In the genomic region with DNA sequence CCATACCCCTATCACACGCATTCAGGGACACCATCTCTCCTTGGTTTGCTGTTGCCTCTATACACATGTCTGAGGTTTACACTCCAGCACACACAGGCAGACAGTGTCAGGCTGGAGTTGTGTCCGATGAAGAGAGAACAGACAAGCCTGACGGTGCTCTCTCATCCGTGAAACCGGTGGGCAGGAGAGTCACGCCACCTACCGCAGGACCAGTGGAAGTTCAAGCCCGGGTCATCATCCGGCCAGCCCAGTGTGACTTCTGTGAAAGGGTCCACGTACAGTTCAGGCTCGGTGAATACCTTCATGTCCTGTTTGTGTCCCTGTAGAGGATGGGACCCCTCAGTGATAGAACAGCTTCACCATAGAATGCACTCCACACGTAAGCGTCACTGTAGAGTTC, we compare ENCODE assay signal across 15 mouse cellular contexts. TPM values are rescaled to one million over a fixed set of nuclear protein-coding genes. Genes with fewer than 3 reads are reported as not detected.
DNase-seq lines count a peak whose midpoint lies in the region; ATAC-seq and TF ChIP-seq lines count a peak whose summit lies in the region.
"Had no signal": no experiment of that assay in that cellular context is flagged by ENCODE, and none has a peak within 500 bp of the region (broad histone marks: within the 10 kb centered on the region; RNA-seq: fewer than 3 reads in every experiment).

No protein-coding gene starts in this region.

- no peak overlapping the region for H3K27ac ChIP-seq in intestine, postnatal 0 days (ENCODE audit: low read depth, low read length)
- H3K27ac ChIP-seq in intestine, embryonic 16.5 days (ENCODE audit: low read length) = no peak overlapping the region
- H3K27ac ChIP-seq in kidney, embryonic 15.5 days = no peak overlapping the region
- H3K27ac ChIP-seq: embryonic facial prominence, embryonic 13.5 days; forebrain, embryonic 15.5 days; hindbrain, embryonic 10.5 days had no signal

- DNase-seq in retina, postnatal 1 day = peak; percentile 24
- no peak for DNase-seq in retina, embryonic 14.5 days (ENCODE audit: low spot score)
- DNase-seq in layer of hippocampus, adult 9-10 months (ENCODE audit: low spot score) = no peak
- DNase-seq in thymus, postnatal 4 days = no peak
- DNase-seq in thymus, postnatal 10 days (ENCODE audit: low spot score in 2 of 2) = no peak
- DNase-seq: adrenal gland, adult 2 months; cerebellum, adult 9-10 months; lung, adult 2 months had no signal

- no peak overlapping the region for H3K4me3 ChIP-seq in intestine, postnatal 0 days (ENCODE audit: low read depth, low read length)
- no peak overlapping the region for H3K4me3 ChIP-seq in intestine, embryonic 16.5 days (ENCODE audit: low read length)
- H3K4me3 ChIP-seq in kidney, embryonic 15.5 days (replicated peaks) = no peak overlapping the region
- H3K4me3 ChIP-seq: embryonic facial prominence, embryonic 13.5 days; forebrain, embryonic 15.5 days; hindbrain, embryonic 10.5 days had no signal

- no peak for ATAC-seq in intestine, postnatal 0 days
- no peak for ATAC-seq in intestine, embryonic 16.5 days
- ATAC-seq in kidney, embryonic 15.5 days (replicated peaks; ENCODE audit: low FRiP score) = 0 out of 2 replicates have a peak, but pooled peaks have one; percentile 29
- ATAC-seq: forebrain, embryonic 15.5 days had no signal

- H3K4me1 ChIP-seq in intestine, postnatal 0 days (replicated peaks; ENCODE audit: control insufficient read depth, insufficient read depth, low read length) = no peaks in the 10 kb centered on the region
- H3K4me1 ChIP-seq in intestine, embryonic 16.5 days (ENCODE audit: control insufficient read depth, insufficient read depth, low read length) = no peaks in the 10 kb centered on the region
- no peaks in the 10 kb centered on the region for H3K4me1 ChIP-seq in kidney, embryonic 15.5 days
- H3K4me1 ChIP-seq: embryonic facial prominence, embryonic 13.5 days; forebrain, embryonic 15.5 days had no signal

- WGBS in intestine, postnatal 0 days = 80% methylated on average over 13 of the region's 13 CpGs
- WGBS in intestine, embryonic 16.5 days = 74% methylated on average over 13 of the region's 13 CpGs
- 61% methylated on average over 13 of the region's 13 CpGs for WGBS in kidney, embryonic 15.5 days

- no peaks in the 10 kb centered on the region for H3K36me3 ChIP-seq in intestine, postnatal 0 days (ENCODE audit: control insufficient read depth, insufficient read depth)
- H3K36me3 ChIP-seq in intestine, embryonic 16.5 days (ENCODE audit: control insufficient read depth, insufficient read depth, low read length) = no peaks in the 10 kb centered on the region
- no peaks in the 10 kb centered on the region for H3K36me3 ChIP-seq in kidney, embryonic 15.5 days
- H3K36me3 ChIP-seq: embryonic facial prominence, embryonic 13.5 days; forebrain, embryonic 15.5 days; hindbrain, embryonic 10.5 days had no signal

- peak; percentile 24; the same call in 1 of the 2 replicates for TF ChIP-seq CTCF in intestine, postnatal 0 days (IDR thresholded peaks at IDR 0.05; ENCODE audit: low read depth)

- H3K4me2 ChIP-seq in intestine, postnatal 0 days (replicated peaks; ENCODE audit: low read depth) = no peak overlapping the region
- no peak overlapping the region for H3K4me2 ChIP-seq in intestine, embryonic 16.5 days (ENCODE audit: low read depth, low read length)
- H3K4me2 ChIP-seq in kidney, embryonic 15.5 days = no peak overlapping the region
- H3K4me2 ChIP-seq: embryonic facial prominence, embryonic 13.5 days; forebrain, embryonic 15.5 days had no signal

- no peaks in the 10 kb centered on the region for H3K9me3 ChIP-seq in intestine, postnatal 0 days (ENCODE audit: control insufficient read depth)
- peaks cover 6% of the 10 kb centered on the region; the same call in 1 of the 2 replicates for H3K9me3 ChIP-seq in intestine, embryonic 16.5 days (ENCODE audit: control insufficient read depth, low read length)
- no peaks in the 10 kb centered on the region; the same call in 1 of the 2 replicates for H3K9me3 ChIP-seq in kidney, embryonic 15.5 days (replicated peaks)
- H3K9me3 ChIP-seq: forebrain, embryonic 15.5 days had no signal

- H3K27me3 ChIP-seq in intestine, postnatal 0 days (replicated peaks; ENCODE audit: control insufficient read depth, insufficient read depth, low read length) = no peaks in the 10 kb centered on the region
- H3K27me3 ChIP-seq in intestine, embryonic 16.5 days (replicated peaks; ENCODE audit: control insufficient read depth, insufficient read depth, low read length) = no peaks in the 10 kb centered on the region; the same call in 1 of the 2 replicates
- H3K27me3 ChIP-seq in kidney, embryonic 15.5 days = no peaks in the 10 kb centered on the region
- H3K27me3 ChIP-seq: embryonic facial prominence, embryonic 13.5 days; forebrain, embryonic 15.5 days had no signal

- no peak overlapping the region for H3K9ac ChIP-seq in intestine, postnatal 0 days (ENCODE audit: low read depth, low read length)
- no peak overlapping the region for H3K9ac ChIP-seq in intestine, embryonic 16.5 days (ENCODE audit: low read depth, low read length)
- no peak overlapping the region for H3K9ac ChIP-seq in kidney, embryonic 15.5 days
- H3K9ac ChIP-seq: embryonic facial prominence, embryonic 13.5 days; forebrain, embryonic 15.5 days had no signal

RNA-seq across cellular contexts. Expression of a gene that starts 21.9 kb away (rescaled TPM):
- 0.12 and 0.33 TPM in 2 replicates for polyA plus RNA-seq in intestine, postnatal 0 days (2015; fragmentation: Nextera tagmentation; extraction: Ambion mirVana)
- polyA plus RNA-seq in intestine, embryonic 16.5 days (2015; fragmentation: Nextera tagmentation; extraction: Ambion mirVana) = 0.18 and 0.28 TPM in 2 replicates
- 0.05 and 0.10 TPM in 2 replicates for polyA plus RNA-seq in kidney, embryonic 15.5 days (2015; fragmentation: Nextera tagmentation; extraction: Ambion mirVana)
- polyA plus RNA-seq: forebrain, embryonic 15.5 days; heart, embryonic 16.5 days; hindbrain, embryonic 10.5 days had no signal

RNA-seq across cellular contexts. Expression of a gene that starts 35.3 kb away (rescaled TPM):
- polyA plus RNA-seq in intestine, postnatal 0 days (2015; fragmentation: Nextera tagmentation; extraction: Ambion mirVana) = 0.52 and 0.55 TPM in 2 replicates
- polyA plus RNA-seq in intestine, embryonic 16.5 days (2015; fragmentation: Nextera tagmentation; extraction: Ambion mirVana) = 1.2 TPM in 2 replicates
- 0.33 and 0.36 TPM in 2 replicates for polyA plus RNA-seq in kidney, embryonic 15.5 days (2015; fragmentation: Nextera tagmentation; extraction: Ambion mirVana)
- polyA plus RNA-seq: adrenal gland, adult 2 months; heart, embryonic 16.5 days had no signal
